11 mouse cellular contexts compared by ENCODE assay signal in genomic region chr2:108158311-108158710, GRCm38 (mm10).
"Had no signal": no experiment of that assay in that cellular context is flagged by ENCODE, and none has a peak within 500 bp of the region (broad histone marks: within the 10 kb centered on the region; RNA-seq: fewer than 3 reads in every experiment).

No protein-coding gene starts in this region.

- DNase-seq: gastrocnemius, adult 2 months; gastrocnemius, postnatal 10 days; gastrocnemius, postnatal 25 days; heart, adult 18-20 months; heart, postnatal 10 days; heart, postnatal 4 days; kidney, adult 2 months; kidney, postnatal 10 days; kidney, postnatal 25 days; kidney, postnatal 4 days; liver had no signal
